Mouse (Mus musculus): ENCODE results near the gene Aldh3b1. TPM values are rescaled to one million over a fixed set of nuclear protein-coding genes. Genes with fewer than 3 reads are reported as not detected.
"Not testable (repeated sequence)": the region's sequence is repeated elsewhere in the genome, so short reads cannot be mapped to it uniquely, and the experiment has no call there.

Gene Aldh3b1
- 2.3 and 2.9 TPM in 2 replicates for polyA plus RNA-seq (2014; fragmentation: Nextera tagmentation; extraction: Ambion mirVana)

- H3K4me1 ChIP-seq (ENCODE audit: control insufficient read depth in 2 of 2, insufficient read depth in 2 of 2, low read length in 2 of 2): peaks cover 24 to 26% of the 10 kb centered on the region in 2 experiments
- H3K27me3 ChIP-seq (ENCODE audit: control insufficient read depth, insufficient read depth, low read length): no peaks in the 10 kb centered on the region
- 0 out of 2 replicates have a peak within 1 kb of the TSS, but pooled peaks have one; percentile 4 for H3K9ac ChIP-seq (ENCODE audit: low read length)
- H3K9me3 ChIP-seq (ENCODE audit: control insufficient read depth, low read length): no peaks in the 10 kb centered on the region
- no peak within 1 kb of the TSS; a peak in 1 of 4 replicates for H3K4me3 ChIP-seq (ENCODE audit: control insufficient read depth in 1 of 2, insufficient read depth in 1 of 2, low read depth in 1 of 2, low read length in 2 of 2)
- WGBS: 44% methylated on average over 12 of the region's 12 CpGs
- no peaks in the 10 kb centered on the region for H3K36me3 ChIP-seq (ENCODE audit: control insufficient read depth, insufficient read depth, low read length)
- peak within 1 kb of the TSS; percentile 69 to 78 for H3K27ac ChIP-seq (replicated peaks in 1 of 2; ENCODE audit: control insufficient read depth in 1 of 2, insufficient read depth in 1 of 2, low read depth in 2 of 2, low read length in 2 of 2)
- peak; percentile 78 for ATAC-seq (ENCODE audit: insufficient number of reproducible peaks, insufficient read depth, low FRiP score, low read depth)
- H3K4me2 ChIP-seq (ENCODE audit: low read length): peak within 1 kb of the TSS; percentile 20
Measured at GRCm38 (mm10) chr19:3929211-3929941, at the start of gene Aldh3b1. TSS of gene Aldh3b1 (minus strand) at chr19:3929808.

GRCm38 (mm10) chr19:3975866-3976265 lies 46.3 kb upstream of the Aldh3b1 start:
- no peak overlapping the region for H3K4me3 ChIP-seq (ENCODE audit: control insufficient read depth in 1 of 2, insufficient read depth in 1 of 2, low read depth in 1 of 2, low read length in 2 of 2)
- no peak overlapping the region for H3K27ac ChIP-seq (replicated peaks in 1 of 2; ENCODE audit: control insufficient read depth in 1 of 2, insufficient read depth in 1 of 2, low read depth in 2 of 2, low read length in 2 of 2)
- H3K4me1 ChIP-seq (ENCODE audit: control insufficient read depth in 2 of 2, insufficient read depth in 2 of 2, low read length in 2 of 2): no peaks in the 10 kb centered on the region
- H3K27me3 ChIP-seq (ENCODE audit: control insufficient read depth, insufficient read depth, low read length): no peaks in the 10 kb centered on the region
- 71% methylated on average over 2 of the region's 2 CpGs for WGBS
- no peaks in the 10 kb centered on the region for H3K9me3 ChIP-seq (ENCODE audit: control insufficient read depth, low read length)
- H3K4me2 ChIP-seq (ENCODE audit: low read length): no peak overlapping the region
- no peak for ATAC-seq (ENCODE audit: insufficient number of reproducible peaks, insufficient read depth, low FRiP score, low read depth)
- no peak overlapping the region for H3K9ac ChIP-seq (ENCODE audit: low read length)
- no peaks in the 10 kb centered on the region for H3K36me3 ChIP-seq (ENCODE audit: control insufficient read depth, insufficient read depth, low read length)

DNA sequence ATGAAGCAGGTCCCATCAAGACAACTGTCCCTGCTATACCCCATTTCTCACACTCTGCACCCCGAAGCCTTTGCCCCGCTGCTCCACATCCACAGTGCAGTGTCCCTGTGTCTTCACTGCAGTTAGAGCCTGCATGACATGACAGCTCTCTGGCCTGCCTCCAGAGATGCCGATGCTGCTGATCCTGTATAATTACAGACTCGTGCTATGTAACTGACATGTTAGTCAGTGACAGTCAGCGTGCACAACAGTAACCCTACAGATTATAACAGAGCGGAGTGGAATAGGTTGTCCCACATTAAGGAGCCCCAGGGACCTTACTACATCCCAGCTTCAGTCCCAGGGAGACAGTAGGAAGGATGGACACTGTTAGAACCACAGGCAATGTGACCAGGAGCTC lies 45.0 kb upstream of the Aldh3b1 start:
- H3K4me3 ChIP-seq (ENCODE audit: control insufficient read depth in 1 of 2, insufficient read depth in 1 of 2, low read depth in 1 of 2, low read length in 2 of 2); ATAC-seq (ENCODE audit: insufficient number of reproducible peaks, insufficient read depth, low FRiP score, low read depth); H3K27ac ChIP-seq (replicated peaks in 1 of 2; ENCODE audit: control insufficient read depth in 1 of 2, insufficient read depth in 1 of 2, low read depth in 2 of 2, low read length in 2 of 2); H3K36me3 ChIP-seq (ENCODE audit: control insufficient read depth, insufficient read depth, low read length); H3K9me3 ChIP-seq (ENCODE audit: control insufficient read depth, low read length); H3K27me3 ChIP-seq (ENCODE audit: control insufficient read depth, insufficient read depth, low read length); H3K4me2 ChIP-seq (ENCODE audit: low read length); H3K4me1 ChIP-seq (ENCODE audit: control insufficient read depth in 2 of 2, insufficient read depth in 2 of 2, low read length in 2 of 2); H3K9ac ChIP-seq (ENCODE audit: low read length): not testable (repeated sequence)
- WGBS: 69% methylated on average over 6 of the region's 6 CpGs

- Histone ChIP-seq H3K27me3 (ENCODE audit: control insufficient read depth, insufficient read depth, low read length) (no peaks in the 10 kb centered on the region), H3K27ac (replicated peaks in 1 of 2; ENCODE audit: control insufficient read depth in 1 of 2, insufficient read depth in 1 of 2, low read depth in 2 of 2, low read length in 2 of 2) (no peak within 1 kb of the TSS), H3K36me3 (ENCODE audit: control insufficient read depth, insufficient read depth, low read length) (no peaks in the 10 kb centered on the region), H3K9ac (ENCODE audit: low read length) (no peak within 1 kb of the TSS), H3K4me3 (ENCODE audit: control insufficient read depth in 1 of 2, insufficient read depth in 1 of 2, low read depth in 1 of 2, low read length in 2 of 2) (no peak within 1 kb of the TSS), H3K4me2 (ENCODE audit: low read length) (no peak within 1 kb of the TSS), H3K4me1 (ENCODE audit: control insufficient read depth in 2 of 2, insufficient read depth in 2 of 2, low read length in 2 of 2) (peaks cover 2 to 3% of the 10 kb centered on the region in 2 experiments; a peak in 3 of 4 replicates), H3K9me3 (ENCODE audit: control insufficient read depth, low read length) (no peaks in the 10 kb centered on the region)
- WGBS: 52% methylated on average over 9 of the region's 9 CpGs
- no peak for ATAC-seq (ENCODE audit: insufficient number of reproducible peaks, insufficient read depth, low FRiP score, low read depth)
Measured at GRCm38 (mm10) chr19:3972229-3972628, 42.6 kb upstream of the Aldh3b1 start, which contains the start of gene Aldh3b2. TSS of gene Aldh3b2 (plus strand) at chr19:3972328.

DNA sequence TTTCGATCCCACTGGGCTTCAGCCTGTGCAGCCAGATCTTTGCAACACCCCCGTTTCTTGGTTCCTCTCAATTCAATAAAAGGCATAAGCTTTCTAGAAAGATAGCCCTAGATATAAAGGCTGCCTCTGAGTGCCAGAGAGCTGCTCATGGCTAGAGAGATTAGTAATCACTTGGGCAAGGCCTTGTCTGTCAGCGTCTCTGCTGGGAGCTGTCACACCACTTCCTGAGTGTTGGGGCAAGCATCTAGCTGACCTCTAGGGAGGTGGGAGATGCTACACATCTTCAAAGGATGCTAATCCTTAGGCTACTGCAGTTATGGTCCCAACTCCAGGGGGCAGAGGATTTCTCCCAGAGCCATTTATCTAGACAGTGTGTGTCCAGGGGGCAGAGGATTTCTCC lies 37.6 kb upstream of the Aldh3b1 start:
- Histone ChIP-seq H3K4me1 (ENCODE audit: control insufficient read depth in 2 of 2, insufficient read depth in 2 of 2, low read length in 2 of 2) (peaks cover 3 to 5% of the 10 kb centered on the region in 2 experiments; a peak in 3 of 4 replicates), H3K4me2 (ENCODE audit: low read length) (no peak overlapping the region), H3K27ac (replicated peaks in 1 of 2; ENCODE audit: control insufficient read depth in 1 of 2, insufficient read depth in 1 of 2, low read depth in 2 of 2, low read length in 2 of 2) (no peak overlapping the region), H3K9me3 (ENCODE audit: control insufficient read depth, low read length) (no peaks in the 10 kb centered on the region), H3K9ac (ENCODE audit: low read length) (no peak overlapping the region), H3K27me3 (ENCODE audit: control insufficient read depth, insufficient read depth, low read length) (no peaks in the 10 kb centered on the region), H3K4me3 (ENCODE audit: control insufficient read depth in 1 of 2, insufficient read depth in 1 of 2, low read depth in 1 of 2, low read length in 2 of 2) (no peak overlapping the region), H3K36me3 (ENCODE audit: control insufficient read depth, insufficient read depth, low read length) (no peaks in the 10 kb centered on the region)
- 28% methylated on average over 3 of the region's 3 CpGs for WGBS
- no peak for ATAC-seq (ENCODE audit: insufficient number of reproducible peaks, insufficient read depth, low FRiP score, low read depth)

DNA sequence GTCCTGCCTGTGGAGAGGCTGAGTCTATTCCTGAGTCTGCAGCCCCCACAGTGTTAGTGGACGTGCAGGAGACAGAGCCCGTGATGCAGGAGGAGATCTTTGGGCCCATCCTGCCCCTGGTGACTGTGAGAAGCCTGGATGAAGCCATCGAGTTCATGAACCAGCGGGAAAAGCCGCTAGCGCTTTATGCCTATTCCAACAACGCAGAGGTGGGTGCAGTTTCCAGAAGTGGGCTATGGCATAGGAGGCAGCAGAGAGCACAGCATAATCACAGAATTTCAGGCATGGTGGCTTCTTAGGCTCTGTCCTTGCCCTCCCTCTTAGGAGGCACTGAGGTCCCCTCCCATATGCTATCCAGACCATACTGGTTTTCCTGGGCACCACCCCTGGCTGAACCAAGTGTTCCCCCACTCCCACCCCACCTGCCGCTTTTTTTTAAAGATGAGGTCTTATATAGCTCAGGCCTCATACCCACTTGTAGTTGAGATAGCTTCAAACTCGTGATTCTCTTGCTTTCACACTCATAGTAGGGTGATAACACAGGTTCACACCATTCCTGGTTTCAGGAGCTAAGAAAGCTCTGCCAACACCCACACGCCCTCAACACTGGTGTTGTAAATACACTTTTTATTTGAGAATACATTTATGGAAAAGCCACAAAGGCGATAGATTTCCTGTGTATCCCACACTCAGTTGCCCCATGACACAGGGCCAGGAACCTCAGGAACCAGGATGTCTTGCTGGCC lies 36.9 kb upstream of the Aldh3b1 start:
- H3K4me1 ChIP-seq (ENCODE audit: control insufficient read depth in 2 of 2, insufficient read depth in 2 of 2, low read length in 2 of 2): peaks cover 3 to 5% of the 10 kb centered on the region in 2 experiments; a peak in 3 of 4 replicates
- ATAC-seq (ENCODE audit: insufficient number of reproducible peaks, insufficient read depth, low FRiP score, low read depth): no peak
- no peak overlapping the region for H3K9ac ChIP-seq (ENCODE audit: low read length)
- no peaks in the 10 kb centered on the region for H3K36me3 ChIP-seq (ENCODE audit: control insufficient read depth, insufficient read depth, low read length)
- H3K27ac ChIP-seq (replicated peaks in 1 of 2; ENCODE audit: control insufficient read depth in 1 of 2, insufficient read depth in 1 of 2, low read depth in 2 of 2, low read length in 2 of 2): no peak overlapping the region
- H3K9me3 ChIP-seq (ENCODE audit: control insufficient read depth, low read length): no peaks in the 10 kb centered on the region
- no peaks in the 10 kb centered on the region for H3K27me3 ChIP-seq (ENCODE audit: control insufficient read depth, insufficient read depth, low read length)
- H3K4me3 ChIP-seq (ENCODE audit: control insufficient read depth in 1 of 2, insufficient read depth in 1 of 2, low read depth in 1 of 2, low read length in 2 of 2): no peak overlapping the region
- H3K4me2 ChIP-seq (ENCODE audit: low read length): no peak overlapping the region
- 64% methylated on average over 11 of the region's 11 CpGs for WGBS

GRCm38 (mm10) chr19:3964030-3964429 lies 34.4 kb upstream of the Aldh3b1 start:
- H3K4me1 ChIP-seq (ENCODE audit: control insufficient read depth in 2 of 2, insufficient read depth in 2 of 2, low read length in 2 of 2): peaks cover 2 to 5% of the 10 kb centered on the region in 2 experiments; a peak in 3 of 4 replicates
- ATAC-seq (ENCODE audit: insufficient number of reproducible peaks, insufficient read depth, low FRiP score, low read depth): no peak
- H3K27ac ChIP-seq (replicated peaks in 1 of 2; ENCODE audit: control insufficient read depth in 1 of 2, insufficient read depth in 1 of 2, low read depth in 2 of 2, low read length in 2 of 2): no peak overlapping the region
- 72% methylated on average over 4 of the region's 4 CpGs for WGBS
- H3K36me3 ChIP-seq (ENCODE audit: control insufficient read depth, insufficient read depth, low read length): no peaks in the 10 kb centered on the region
- H3K4me2 ChIP-seq (ENCODE audit: low read length): no peak overlapping the region
- no peak overlapping the region for H3K4me3 ChIP-seq (ENCODE audit: control insufficient read depth in 1 of 2, insufficient read depth in 1 of 2, low read depth in 1 of 2, low read length in 2 of 2)
- H3K27me3 ChIP-seq (ENCODE audit: control insufficient read depth, insufficient read depth, low read length): no peaks in the 10 kb centered on the region
- H3K9me3 ChIP-seq (ENCODE audit: control insufficient read depth, low read length): no peaks in the 10 kb centered on the region
- no peak overlapping the region for H3K9ac ChIP-seq (ENCODE audit: low read length)

Data from heart, embryonic 14.5 days (tissue).